Mouse (Mus musculus) right cerebral cortex, postnatal 36 days (tissue): ENCODE measurements around the gene Bptf.
"Not testable (repeated sequence)": the region's sequence is repeated elsewhere in the genome, so short reads cannot be mapped to it uniquely, and the experiment has no call there.

Experiments
- DNase-seq, 2 experiments: peaks; one replicate each; pipeline ENCODE4 v3.0.0; 2022; ENCODE audit warnings: low spot score in 2 of 2, mixed read lengths in 1 of 2

Bptf gene

GRCm38 (mm10) chr11:107117789-107118188 is 14.1 kb downstream of the Bptf start:
- DNase-seq, result no peak

- no peak for DNase-seq
Measured at GRCm38 (mm10) chr11:107113881-107114557, 17.9 kb downstream of the Bptf start.

GRCm38 (mm10) chr11:107113112-107113511 is 18.8 kb downstream of the Bptf start:
- DNase-seq, result no peak

GRCm38 (mm10) chr11:107109669-107110068 is 22.3 kb downstream of the Bptf start:
- DNase-seq, result no peak

- DNase-seq, result no peak
Measured at GRCm38 (mm10) chr11:107108892-107109291, 23.0 kb downstream of the Bptf start.

GRCm38 (mm10) chr11:107107725-107108078 is 24.2 kb downstream of the Bptf start:
- no peak for DNase-seq

GRCm38 (mm10) chr11:107106978-107107724 is 24.8 kb downstream of the Bptf start:
- no peak for DNase-seq

GRCm38 (mm10) chr11:107106461-107106860 is 25.5 kb downstream of the Bptf start:
- no peak for DNase-seq

GRCm38 (mm10) chr11:107105227-107105626 is 26.7 kb downstream of the Bptf start:
- DNase-seq, result peak; percentile 34 to 39

GRCm38 (mm10) chr11:107103736-107104135 is 28.2 kb downstream of the Bptf start:
- DNase-seq, result no peak

- DNase-seq, result no peak
Measured at GRCm38 (mm10) chr11:107103224-107103589, 28.7 kb downstream of the Bptf start.

- DNase-seq, result peak; percentile 52 to 57
Measured at GRCm38 (mm10) chr11:107102465-107103223, 29.3 kb downstream of the Bptf start.

- DNase-seq, result no peak
Measured at GRCm38 (mm10) chr11:107096973-107097372, 35.0 kb downstream of the Bptf start.

- no peak for DNase-seq
Measured at GRCm38 (mm10) chr11:107093871-107094270, 38.1 kb downstream of the Bptf start.

- DNase-seq, result no peak
Measured at GRCm38 (mm10) chr11:107092637-107093036, 39.3 kb downstream of the Bptf start.

GRCm38 (mm10) chr11:107085866-107086265 is 46.1 kb downstream of the Bptf start:
- DNase-seq, result no peak

- no peak for DNase-seq
Measured at GRCm38 (mm10) chr11:107083480-107083879, 48.4 kb downstream of the Bptf start.

- DNase-seq, result no peak
Measured at GRCm38 (mm10) chr11:107065216-107065785, 66.6 kb downstream of the Bptf start.

- no peak for DNase-seq
Measured at GRCm38 (mm10) chr11:107064590-107064989, 67.3 kb downstream of the Bptf start.

- no peak for DNase-seq
Measured at GRCm38 (mm10) chr11:107063067-107063466, 68.9 kb downstream of the Bptf start.

GRCm38 (mm10) chr11:107060941-107061340 is 71.0 kb downstream of the Bptf start:
- DNase-seq, result no peak

- not testable (repeated sequence) for DNase-seq
Measured at GRCm38 (mm10) chr11:107059634-107060033, 72.3 kb downstream of the Bptf start.
